Mouse (Mus musculus) heart, postnatal 25 days (tissue): ENCODE results near the gene Ccl21a. TPM values are rescaled to one million over a fixed set of nuclear protein-coding genes. Genes with fewer than 3 reads are reported as not detected.
"Not testable (repeated sequence)": the region's sequence is repeated elsewhere in the genome, so short reads cannot be mapped to it uniquely, and the experiment has no call there.

Source experiments
- DNase-seq: peaks from one replicate; pipeline ENCODE4 v3.0.0; 2022; ENCODE audit warnings: low spot score
- intact Hi-C: fragments of 180-260 bp; cut with DNase I; formaldehyde crosslinking; loops from one replicate; pipeline ENCODE4 v1.15.1; 2025
- total RNA-seq, 2 experiments: library from RNA; stranded (reverse); gene quantifications; 2 replicates each; pipeline ENCODE4 v1.2.3; 2021

Gene Ccl21a
- total RNA-seq: 10 to 100 TPM; 44.2 to 54.6 TPM

DNA sequence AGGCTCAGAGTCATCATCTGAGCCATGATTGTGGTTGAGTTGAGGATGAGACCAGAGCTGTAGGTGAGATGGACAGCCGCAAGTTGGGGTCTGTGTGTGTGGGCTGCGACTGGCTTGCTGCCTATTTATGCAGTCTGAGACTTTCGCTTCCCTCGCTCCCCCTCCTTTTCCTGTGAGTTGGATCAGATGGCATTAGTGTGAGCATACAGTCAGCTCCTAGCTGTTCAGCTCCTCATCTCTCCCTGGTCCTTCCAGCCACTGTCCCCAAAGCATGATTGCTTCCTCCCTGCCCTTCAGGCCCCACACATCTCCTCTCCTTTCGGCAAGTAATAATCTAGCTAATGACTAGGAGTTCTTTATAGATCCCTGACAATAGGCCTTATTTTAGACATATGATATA, at the start of gene Ccl21a:
Ccl21a (minus strand) TSS at position 101 of the 400 bp plus-strand sequence.
- intact Hi-C loops, DNase-seq: not testable (repeated sequence)

DNA sequence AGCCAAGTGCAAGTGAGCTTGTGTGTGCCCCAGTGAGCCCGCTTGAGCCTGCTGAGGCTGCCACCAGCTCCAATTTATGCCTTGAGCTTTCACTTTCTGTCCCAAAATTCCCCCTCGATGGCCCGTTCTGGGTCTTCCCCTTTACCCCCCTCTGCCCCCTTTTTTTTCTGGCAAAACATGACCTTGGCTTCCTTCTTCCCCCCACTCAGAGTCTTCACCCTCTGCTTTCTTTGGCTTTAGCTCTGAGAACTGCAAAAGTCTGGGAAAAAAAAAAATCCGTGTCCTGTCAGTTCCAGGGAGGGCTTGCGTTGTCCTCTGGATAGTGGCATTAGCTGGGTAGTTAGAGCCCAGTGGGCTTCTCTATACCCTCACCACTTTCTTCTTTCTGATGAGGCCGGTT, 17.3 kb downstream of the Ccl21a start, which contains the start of gene Ccl19:
Ccl19 (minus strand) TSS at position 101 of the 400 bp plus-strand sequence.
- intact Hi-C loops, DNase-seq: not testable (repeated sequence)

GRCm38 (mm10) chr4:42735245-42735644, 38.5 kb downstream of the Ccl21a start, which contains the start of gene 4930578G10Rik:
4930578G10Rik (plus strand) TSS chr4:42735545.
- DNase-seq, intact Hi-C loops: not testable (repeated sequence)

Other genes with a start within 250 kb of the Ccl21a start
- gene Fam205a2, start 245.8 kb downstream of the Ccl21a start, total RNA-seq: under 1 TPM in 1 of 2 experiments, not detected in 1; 0.08 TPM
- gene Gm10591, start 161.8 kb downstream of the Ccl21a start, total RNA-seq: not detected
- gene Gm2564, start 144.3 kb downstream of the Ccl21a start, total RNA-seq: 1 to 10 TPM; 1.1 to 2.2 TPM
- not detected for gene Ccl27b, start 118.7 kb downstream of the Ccl21a start, total RNA-seq
- under 1 TPM in 1 of 2 experiments, not detected in 1; 0.21 TPM for gene Il11ra2, start 112.1 kb downstream of the Ccl21a start, total RNA-seq
- not detected for gene 4930578G10Rik, start 38.4 kb downstream of the Ccl21a start, total RNA-seq
- gene Ccl19, start 17.4 kb downstream of the Ccl21a start, total RNA-seq: under 1 TPM; 0.94 to 0.98 TPM
- gene Fam205a1, start 79.9 kb upstream of the Ccl21a start, total RNA-seq: not detected
- not detected for gene Gm12394, start 82.8 kb upstream of the Ccl21a start, total RNA-seq
- gene Fam205c, start 100.2 kb upstream of the Ccl21a start, total RNA-seq: 1 to 10 TPM; 7.1 to 7.5 TPM
- 1 to 10 TPM; 9.0 to 9.4 TPM for gene Phf24, start 142.7 kb upstream of the Ccl21a start, total RNA-seq
- gene Dnajb5, start 175.8 kb upstream of the Ccl21a start, total RNA-seq: 10 to 100 TPM; 83.5 to 93.2 TPM
- gene 1700022I11Rik, start 195.6 kb upstream of the Ccl21a start, total RNA-seq: not detected
- gene Vcp, start 226.5 kb upstream of the Ccl21a start, total RNA-seq: 100 to 1,000 TPM; 244 to 266 TPM
- gene Fancg, start 236.5 kb upstream of the Ccl21a start, total RNA-seq: 1 to 10 TPM; 3.8 to 4.3 TPM